Mouse (Mus musculus) lung, postnatal 0 days (tissue): Measurements from ENCODE around the gene Cda.

Source experiments
- CTCF ChIP-seq: IDR thresholded peaks from 2 replicates; pipeline ENCODE4 v1.5.1; 2016; ENCODE audit warnings: antibody characterized with exemption, mild to moderate bottlenecking
- EP300 ChIP-seq: IDR thresholded peaks from 2 replicates; pipeline ENCODE4 v1.6.1; 2016; ENCODE audit warnings: antibody characterized with exemption, mild to moderate bottlenecking, control low read depth

GRCm38 (mm10) chr4:138348716-138349115, 19.1 kb downstream of the Cda start:
- no peak for TF ChIP-seq CTCF
- no peak for TF ChIP-seq EP300
